Mouse (Mus musculus) inflammation-experienced regulatory T-cells, adult 6 months (primary cell): ENCODE data around the gene B230219D22Rik. TPM values are rescaled to one million over a fixed set of nuclear protein-coding genes. Genes with fewer than 3 reads are reported as not detected.
A peak's percentile ranks its signal among the peaks of the same experiment; 100 is the strongest.
"Not testable (repeated sequence)": the region's sequence is repeated elsewhere in the genome, so short reads cannot be mapped to it uniquely, and the experiment has no call there.

Experiments
- ATAC-seq: one replicate; pipeline ENCODE4 v1.8.0; 2017
- polyA plus RNA-seq, 3 experiments: library from polyadenylated mRNA; unstranded; fragments of 100-300 nt; shearing (Covaris generic); gene quantifications; one replicate each; pipeline ENCODE4 v1.2.1; 2017

The B230219D22Rik gene
- 10 to 100 TPM in 2 of 3 experiments, 1 to 10 TPM in 1; 9.8 to 15.8 (median 15.6) TPM for polyA plus RNA-seq

DNA sequence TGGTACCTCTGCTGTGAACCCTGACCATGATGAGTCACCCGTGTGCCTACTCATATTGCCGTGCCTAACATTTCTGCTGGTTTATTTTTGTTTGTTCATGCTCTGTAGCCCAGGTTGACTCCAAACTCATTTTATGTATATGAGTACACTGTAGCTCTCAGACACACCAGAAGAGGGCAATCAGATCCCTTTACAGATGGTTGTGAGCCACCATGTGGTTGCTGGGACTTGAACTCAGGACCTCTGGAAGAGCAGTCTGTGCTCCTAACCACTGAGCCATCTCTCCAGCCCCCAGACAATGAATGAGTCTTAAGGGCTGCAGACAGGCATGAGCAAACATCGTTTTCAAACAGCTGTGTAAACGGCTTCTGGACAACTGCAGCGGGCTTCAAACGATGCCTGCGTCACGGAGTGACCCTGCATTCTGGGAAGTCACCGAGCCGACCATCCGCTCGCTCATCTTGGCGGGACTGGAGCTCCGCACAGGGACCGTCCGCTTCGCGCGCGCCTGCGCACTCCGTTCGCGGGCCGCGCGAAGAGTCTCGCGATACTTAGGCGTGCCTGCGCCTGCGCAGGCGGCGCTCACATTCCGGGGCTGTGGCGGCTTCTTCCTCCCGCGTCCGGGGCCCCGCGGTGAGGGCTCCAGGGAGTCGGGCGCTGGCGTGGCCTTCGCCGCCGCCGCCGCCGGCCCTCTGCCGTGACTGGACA, at the start of gene B230219D22Rik:
B230219D22Rik (plus strand) TSS at position 590 of the 708 bp plus-strand sequence.
- ATAC-seq = peak; percentile 88

DNA sequence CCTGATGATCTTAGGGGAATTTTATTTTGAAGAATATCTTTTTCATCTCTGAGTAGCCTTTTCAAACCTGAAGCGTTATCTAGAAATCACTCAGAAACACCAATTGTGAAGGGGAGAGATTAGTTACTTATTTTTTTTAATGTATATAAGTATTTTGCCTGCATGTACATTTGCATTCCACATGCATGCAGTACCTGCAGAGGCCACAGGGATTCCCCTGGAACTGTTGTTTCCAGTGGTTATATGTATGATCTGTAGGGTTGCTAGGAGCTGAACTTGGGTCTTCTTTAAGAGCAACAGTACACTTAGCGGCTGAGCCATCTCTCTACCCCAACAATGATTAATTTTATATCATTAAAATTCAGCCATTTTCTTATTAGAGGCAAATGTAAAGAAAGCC, 48.4 kb upstream of the B230219D22Rik start:
- ATAC-seq = peak; percentile 38

GRCm38 (mm10) chr13:55650098-55650497, 42.8 kb upstream of the B230219D22Rik start:
- no peak for ATAC-seq

GRCm38 (mm10) chr13:55650980-55651379, 41.9 kb upstream of the B230219D22Rik start:
- no peak for ATAC-seq

- ATAC-seq = no peak
These were observed 24.4 kb upstream of the B230219D22Rik start for GRCm38 (mm10) chr13:55668550-55668949.

DNA sequence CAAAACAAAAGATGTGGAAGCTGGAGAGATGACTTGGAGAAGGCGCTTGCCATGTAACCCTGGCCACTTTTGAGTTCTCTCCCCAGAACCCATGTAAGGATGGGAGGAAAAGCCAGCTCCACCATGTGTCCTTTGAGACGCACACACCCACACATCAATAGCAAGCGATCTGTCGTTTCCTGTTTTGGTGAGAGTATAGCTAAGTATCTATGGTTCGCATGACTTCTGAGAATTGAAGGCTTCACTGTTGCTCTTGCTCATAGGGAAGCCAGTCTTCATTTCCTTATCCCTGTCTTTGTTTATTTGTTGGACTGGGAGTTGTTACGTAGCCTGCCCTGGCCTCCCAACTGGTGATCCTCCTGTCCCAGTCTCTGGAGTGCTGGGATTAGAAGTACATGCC, 20.2 kb upstream of the B230219D22Rik start:
- peak; percentile 85 for ATAC-seq

DNA sequence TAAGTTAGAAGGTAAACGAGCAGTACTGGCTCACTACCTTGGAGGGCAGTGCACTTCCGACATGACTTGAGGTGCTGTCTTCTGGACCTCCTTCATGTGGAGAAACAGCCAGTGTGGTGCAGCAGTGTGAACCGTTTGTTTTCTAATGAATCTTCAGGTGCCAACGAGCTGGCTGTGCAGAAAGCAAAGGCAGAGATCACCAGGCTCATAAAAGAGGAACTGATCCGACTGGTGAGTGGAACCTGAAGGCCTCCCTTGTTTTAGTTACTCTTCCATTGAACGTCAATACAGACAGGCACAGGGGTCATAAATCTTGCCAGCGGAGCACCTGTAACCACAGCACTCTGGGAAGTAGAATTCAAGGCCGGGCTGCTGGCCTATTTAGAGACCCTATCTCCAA, 15.6 kb upstream of the B230219D22Rik start:
- no peak for ATAC-seq

- ATAC-seq = no peak
These were observed 10.7 kb upstream of the B230219D22Rik start for GRCm38 (mm10) chr13:55682201-55682600.

- ATAC-seq = no peak
These were observed 9.3 kb upstream of the B230219D22Rik start for GRCm38 (mm10) chr13:55683581-55683980.

GRCm38 (mm10) chr13:55686107-55686633, 6.8 kb upstream of the B230219D22Rik start:
- ATAC-seq = no peak

GRCm38 (mm10) chr13:55687927-55688602, 4.9 kb upstream of the B230219D22Rik start:
- ATAC-seq = no peak

- peak; percentile 64 for ATAC-seq
These were observed 358 bp downstream of the B230219D22Rik start for GRCm38 (mm10) chr13:55693243-55693721.

DNA sequence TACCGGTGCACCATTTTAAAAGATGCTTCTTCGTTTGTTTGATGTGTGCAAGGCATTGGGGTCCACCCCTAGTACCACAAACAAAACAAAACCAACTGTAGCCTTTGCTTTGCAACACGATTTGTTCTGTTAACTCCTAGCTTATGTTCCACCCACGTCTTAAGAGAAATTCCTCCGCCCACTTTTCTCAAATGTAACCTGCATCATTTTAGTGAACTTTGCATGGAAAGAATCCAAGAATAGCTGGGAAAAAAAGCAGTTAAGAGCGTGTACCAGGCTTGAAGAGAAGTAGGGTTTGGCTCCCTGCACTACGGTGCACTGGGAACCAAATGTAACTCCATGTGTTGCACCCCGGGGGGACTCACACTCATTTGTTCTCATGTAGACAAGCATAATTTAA, 1.2 kb downstream of the B230219D22Rik start:
- ATAC-seq = no peak

GRCm38 (mm10) chr13:55695989-55696388, 3.1 kb downstream of the B230219D22Rik start:
- ATAC-seq = not testable (repeated sequence)

- no peak for ATAC-seq
These were observed 11.4 kb downstream of the B230219D22Rik start for GRCm38 (mm10) chr13:55704301-55704700.

DNA sequence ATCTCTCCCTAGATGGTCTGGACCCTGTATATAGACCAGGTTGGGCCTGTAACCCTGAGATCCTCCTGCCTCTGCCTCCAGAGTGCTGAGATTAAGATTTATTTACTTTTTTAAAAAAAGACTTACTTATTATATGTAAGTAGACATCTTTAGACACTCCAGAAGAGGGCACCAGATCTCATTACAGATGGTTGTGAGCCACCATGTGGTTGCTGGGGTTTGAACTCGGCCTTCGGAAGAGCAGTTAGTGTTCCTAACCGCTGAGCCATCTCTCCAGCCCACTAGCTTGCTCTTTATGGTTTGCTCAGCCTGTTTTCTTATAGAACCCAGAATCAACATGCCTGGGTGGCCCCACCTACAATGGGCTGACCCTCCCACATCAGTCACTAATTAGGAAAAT, 19.9 kb downstream of the B230219D22Rik start:
- no peak for ATAC-seq

DNA sequence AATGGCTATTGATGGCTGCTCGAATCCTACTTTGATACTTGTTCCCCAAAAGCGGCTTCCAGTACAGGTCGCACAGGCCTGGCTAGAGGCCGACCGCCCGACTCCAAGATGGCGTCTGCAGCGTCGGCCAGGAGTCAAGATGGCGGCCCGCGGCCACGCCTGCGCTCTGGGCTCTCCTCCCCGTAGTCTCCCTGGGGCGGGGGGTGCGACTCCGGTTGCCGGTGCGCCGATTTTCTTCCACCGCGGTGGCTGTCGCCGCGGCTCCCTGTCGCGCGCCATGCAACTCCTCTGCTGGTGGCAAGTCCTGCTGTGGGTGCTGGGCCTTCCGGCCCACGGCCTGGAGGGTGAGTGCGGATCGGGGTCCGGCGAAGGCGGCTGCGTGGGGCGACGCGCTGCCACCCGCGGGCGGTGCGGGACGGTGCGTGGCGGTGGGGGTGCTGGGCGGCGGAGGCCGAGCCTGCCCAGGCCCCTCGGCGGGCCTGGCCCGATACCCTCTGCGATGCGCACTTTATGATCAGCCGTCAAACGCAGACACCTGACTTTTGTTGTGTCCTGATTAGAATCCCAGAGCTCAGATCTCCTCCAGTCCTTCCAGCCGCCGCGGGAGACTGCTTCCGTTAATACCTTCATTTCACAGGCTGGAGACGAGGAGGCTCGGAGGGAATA, 21.7 kb downstream of the B230219D22Rik start, which contains the start of gene Txndc15:
Txndc15 (plus strand) TSS at position 150 of the 666 bp plus-strand sequence.
- ATAC-seq = peak; percentile 75

DNA sequence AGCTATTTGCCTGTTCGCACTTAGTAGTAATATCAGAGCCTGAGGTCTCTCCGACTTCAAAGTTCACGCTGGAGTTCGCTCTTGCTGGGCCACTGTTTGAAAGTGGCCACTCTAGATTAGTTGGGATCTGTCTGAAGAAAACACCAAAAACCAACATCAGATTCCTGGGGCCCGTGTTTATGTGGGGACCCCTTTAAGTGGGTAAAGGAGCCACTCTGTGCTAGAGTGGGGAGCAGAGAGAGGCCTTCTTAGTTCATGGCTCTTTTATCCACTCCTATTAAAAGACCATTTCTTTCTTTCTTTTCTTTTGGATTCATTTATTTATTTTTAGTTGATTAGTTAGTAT, 22.2 kb downstream of the B230219D22Rik start:
- no peak for ATAC-seq

DNA sequence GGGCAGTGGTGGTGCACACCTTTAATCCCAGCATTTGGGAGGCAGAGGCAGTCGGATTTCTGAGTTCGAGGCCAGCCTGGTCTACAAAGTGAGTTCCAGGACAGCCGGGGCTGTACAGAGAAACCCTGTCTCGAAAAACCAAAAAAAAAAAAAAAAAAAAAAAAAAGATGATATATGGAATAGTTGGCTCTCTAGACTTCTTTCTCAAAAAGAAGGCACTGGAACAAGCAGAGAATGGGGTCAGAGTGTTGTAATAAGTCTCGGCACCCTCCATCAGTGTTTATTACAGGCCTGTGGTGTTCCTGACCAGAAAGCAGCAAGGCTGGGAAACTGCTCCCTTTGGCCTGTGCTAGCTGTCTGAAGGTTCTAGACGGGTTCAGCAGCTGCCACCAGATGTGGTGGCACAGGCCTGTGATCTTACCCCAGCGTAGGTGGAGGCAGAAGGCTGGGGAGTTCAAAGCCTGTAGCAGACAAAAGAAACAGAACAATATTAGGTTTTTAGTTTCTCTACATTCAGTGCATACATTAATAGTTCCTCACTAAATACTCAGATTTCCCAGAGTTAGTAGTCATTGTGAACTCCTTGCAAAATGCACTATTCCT, 23.1 kb downstream of the B230219D22Rik start:
- no peak for ATAC-seq

GRCm38 (mm10) chr13:55721516-55721915, 28.6 kb downstream of the B230219D22Rik start:
- no peak for ATAC-seq

- ATAC-seq = no peak
These were observed 29.1 kb downstream of the B230219D22Rik start for GRCm38 (mm10) chr13:55721995-55722394.

DNA sequence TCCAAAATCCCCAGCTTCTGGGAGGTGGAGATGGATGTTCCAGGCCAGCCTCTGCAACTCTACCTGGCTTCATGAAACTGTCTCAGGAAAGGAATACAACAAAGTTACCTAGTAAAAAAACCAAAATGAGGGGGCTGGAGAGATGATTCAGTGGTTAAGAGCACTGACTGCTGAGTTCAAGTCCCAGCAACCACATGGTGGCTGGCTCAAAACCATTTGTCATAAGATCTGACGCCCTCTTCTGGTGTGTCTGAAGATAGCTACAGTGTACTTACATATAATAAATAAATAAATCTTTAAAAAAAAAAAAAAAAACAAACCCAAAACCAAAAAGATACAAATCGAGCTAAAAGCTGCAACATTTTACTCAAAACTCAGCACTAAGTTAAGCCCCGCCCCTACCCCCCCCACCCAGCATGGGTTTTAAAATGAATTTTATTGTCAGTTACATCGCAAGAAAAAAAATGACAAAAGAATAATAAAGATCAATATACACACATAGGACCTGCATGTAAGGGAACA, 33.7 kb downstream of the B230219D22Rik start:
- ATAC-seq = no peak
